Mouse (Mus musculus): ENCODE data around the gene Cuta.
A peak's percentile ranks its signal among the peaks of the same experiment; 100 is the strongest.

Cuta gene

GRCm38 (mm10) chr17:26887926-26888325 is 51.4 kb downstream of the Cuta start:
- no peak for DNase-seq (ENCODE audit: low spot score in 2 of 2)

DNA sequence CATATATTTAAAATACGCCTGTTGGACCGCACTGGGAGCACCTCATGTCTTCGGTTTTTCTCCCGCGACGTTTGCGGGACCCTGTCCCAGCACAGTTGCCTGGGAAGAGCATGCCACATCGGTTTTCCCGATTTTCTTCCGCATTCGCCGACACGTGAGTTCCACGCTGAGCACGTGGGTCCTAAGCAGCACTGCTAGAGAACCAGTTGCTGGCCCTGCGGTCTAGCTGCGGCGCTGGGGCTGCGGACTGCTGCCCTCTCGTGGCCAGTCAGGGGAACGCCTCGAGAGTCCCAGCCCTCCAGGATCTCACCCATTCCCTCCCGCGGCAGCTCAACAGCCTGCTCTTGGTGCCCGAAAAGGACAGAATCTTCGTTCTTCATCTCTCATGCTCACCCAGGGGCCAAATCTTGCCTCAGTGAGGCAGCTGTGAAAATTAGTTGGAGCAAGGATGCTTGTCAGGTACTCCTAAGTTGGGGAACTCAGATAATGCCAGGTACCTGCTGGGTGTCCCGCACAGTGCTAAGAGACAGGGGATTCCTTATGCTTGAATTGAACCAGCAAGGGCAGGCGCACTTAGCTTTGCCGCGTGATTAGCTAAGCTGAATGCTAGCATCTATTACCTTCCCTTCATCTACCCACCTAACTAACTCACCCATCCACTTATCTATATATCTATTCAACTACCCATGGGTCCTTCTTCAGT is 53.2 kb downstream of the Cuta start:
- DNase-seq (ENCODE audit: low spot score in 2 of 2): peak; percentile 72 to 77

DNA sequence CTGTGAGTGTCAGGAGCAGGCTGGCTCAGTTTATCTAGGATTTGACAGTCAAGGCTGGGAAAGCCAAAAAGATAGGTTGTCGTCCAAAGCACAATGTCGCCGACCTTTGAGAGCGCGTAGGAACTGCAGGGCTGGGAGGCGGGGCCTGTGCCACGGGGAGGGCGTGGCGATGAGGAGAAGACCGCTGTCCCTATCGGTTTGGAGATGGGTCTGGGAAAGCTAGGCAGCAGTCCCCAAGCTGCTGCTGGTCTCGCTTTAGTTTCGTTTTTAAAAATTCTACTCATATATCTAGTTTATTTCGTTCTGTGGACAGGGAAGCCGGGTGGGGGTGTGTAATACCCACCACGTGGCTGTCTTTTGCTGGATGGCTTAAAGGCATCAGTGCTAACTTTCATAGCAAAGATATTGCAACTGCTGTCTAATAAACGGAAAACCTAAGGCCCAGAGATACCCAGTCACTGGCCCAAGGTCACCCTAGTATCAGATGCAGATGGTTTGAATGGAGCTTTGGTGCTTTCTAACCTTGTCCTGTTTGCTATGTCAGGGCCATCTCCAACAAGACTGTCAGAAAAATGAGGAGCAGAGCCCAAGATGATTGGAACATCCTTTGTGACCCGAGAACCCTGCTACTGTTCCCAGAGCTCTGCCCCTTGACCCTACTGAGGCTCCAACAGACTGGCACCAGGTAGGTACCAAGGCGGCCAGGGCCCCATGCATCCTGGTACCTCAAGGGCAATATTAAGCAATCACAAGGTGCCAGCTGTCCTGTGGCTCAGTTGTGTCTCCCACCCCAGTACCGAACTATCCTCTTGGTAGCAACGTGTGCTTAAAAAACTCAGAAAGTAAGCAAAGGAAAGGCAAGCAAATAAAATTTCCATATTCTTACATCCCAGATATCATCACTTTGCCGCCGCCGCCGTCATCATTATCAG is 54.1 kb downstream of the Cuta start:
- peak; percentile 73 to 76 for DNase-seq (ENCODE audit: low spot score in 2 of 2)

All from urinary bladder, adult 18-20 months (tissue).